Comparison of ENCODE assay signal across 12 mouse cellular contexts in genomic region chr9:33790617-33791016, GRCm38 (mm10).
DNase-seq lines count a peak whose midpoint lies in the region; ATAC-seq and TF ChIP-seq lines count a peak whose summit lies in the region.
"Had no signal": no experiment of that assay in that cellular context is flagged by ENCODE, and none has a peak within 500 bp of the region (broad histone marks: within the 10 kb centered on the region; RNA-seq: fewer than 3 reads in every experiment).

No protein-coding gene starts in this region.

- no peak overlapping the region for H3K9ac ChIP-seq in hindbrain, embryonic 14.5 days
- H3K9ac ChIP-seq in liver, postnatal 0 days (replicated peaks), result no peak overlapping the region
- H3K9ac ChIP-seq: heart, embryonic 15.5 days; lung, embryonic 14.5 days had no signal

- 54% methylated on average over 4 of the region's 4 CpGs for WGBS in hindbrain, embryonic 14.5 days
- WGBS in liver, postnatal 0 days (ENCODE audit: insufficient replicate concordance), result 54% methylated on average over 4 of the region's 4 CpGs

- H3K4me1 ChIP-seq in hindbrain, embryonic 14.5 days (replicated peaks; ENCODE audit: control insufficient read depth, insufficient read depth, low read length), result no peaks in the 10 kb centered on the region
- H3K4me1 ChIP-seq in liver, postnatal 0 days (ENCODE audit: insufficient read depth), result no peaks in the 10 kb centered on the region
- H3K4me1 ChIP-seq: heart, embryonic 15.5 days had no signal

- H3K4me2 ChIP-seq in hindbrain, embryonic 14.5 days (replicated peaks), result no peak overlapping the region
- H3K4me2 ChIP-seq in liver, postnatal 0 days (ENCODE audit: low read depth, low read length), result no peak overlapping the region
- H3K4me2 ChIP-seq: heart, embryonic 15.5 days; lung, embryonic 14.5 days had no signal

- TF ChIP-seq CTCF in liver, postnatal 0 days (IDR thresholded peaks at IDR 0.05; ENCODE audit: low read depth), result no peak

- H3K4me3 ChIP-seq in hindbrain, embryonic 14.5 days (replicated peaks; ENCODE audit: low read length), result no peak overlapping the region
- no peak overlapping the region for H3K4me3 ChIP-seq in liver, postnatal 0 days (ENCODE audit: low read depth, low read length)
- H3K4me3 ChIP-seq: heart, embryonic 15.5 days had no signal

- H3K36me3 ChIP-seq in hindbrain, embryonic 14.5 days (replicated peaks; ENCODE audit: control insufficient read depth, insufficient read depth), result no peaks in the 10 kb centered on the region
- no peaks in the 10 kb centered on the region for H3K36me3 ChIP-seq in liver, postnatal 0 days (replicated peaks; ENCODE audit: insufficient read depth, low read length)
- H3K36me3 ChIP-seq: heart, embryonic 15.5 days had no signal

- no peaks in the 10 kb centered on the region for H3K9me3 ChIP-seq in hindbrain, embryonic 14.5 days (ENCODE audit: control insufficient read depth, low read length)
- no peaks in the 10 kb centered on the region for H3K9me3 ChIP-seq in liver, postnatal 0 days (ENCODE audit: low read length)
- H3K9me3 ChIP-seq: heart, embryonic 15.5 days had no signal

- peak; percentile 51; the same call in 1 of the 2 replicates for ATAC-seq in hindbrain, embryonic 14.5 days (ENCODE audit: low FRiP score)
- ATAC-seq in granulocyte monocyte progenitor cell, adult 5-6 weeks (replicated peaks; ENCODE audit: poor library complexity, severe bottlenecking), result no peak
- ATAC-seq in liver, postnatal 0 days, result no peak

- peak; percentile 91 for DNase-seq in brain, adult 2 months (ENCODE audit: low read depth, low spot score)
- DNase-seq in cerebellum, adult 11-12 months, result peak; percentile 42
- no peak for DNase-seq in hindbrain, embryonic 14.5 days (ENCODE audit: low spot score)
- DNase-seq in left cerebral cortex, adult 8-10 months (ENCODE audit: low spot score in 2 of 2), result peak; percentile 8 to 75
- DNase-seq in thymus, adult 18-20 months, result no peak
- DNase-seq in Muller cell, postnatal 12 days (ENCODE audit: inconsistent ontology term), result no peak
- DNase-seq in liver, postnatal 0 days, result no peak
- DNase-seq: lung, embryonic 14.5 days; thymus, postnatal 36 days had no signal

- no peak overlapping the region for H3K27ac ChIP-seq in hindbrain, embryonic 14.5 days
- H3K27ac ChIP-seq in liver, postnatal 0 days (ENCODE audit: low read depth), result no peak overlapping the region
- H3K27ac ChIP-seq: heart, embryonic 15.5 days; kidney, postnatal 0 days had no signal

- no peak for TF ChIP-seq EP300 in liver, postnatal 0 days (IDR thresholded peaks at IDR 0.05; ENCODE audit: low read depth)

- no peaks in the 10 kb centered on the region for H3K27me3 ChIP-seq in hindbrain, embryonic 14.5 days (ENCODE audit: control insufficient read depth, insufficient read depth, low read length)
- no peaks in the 10 kb centered on the region for H3K27me3 ChIP-seq in liver, postnatal 0 days (ENCODE audit: insufficient read depth, low read length)
- H3K27me3 ChIP-seq: heart, embryonic 15.5 days had no signal

Comparison
In these comparisons a context has a peak if more than half of its experiments do, and no peak if none do; other contexts are left out.
1. DNase-seq: peak in brain, adult 2 months (single experiment), cerebellum, adult 11-12 months (single experiment) and left cerebral cortex, adult 8-10 months (2 of 2); none in hindbrain, embryonic 14.5 days (single experiment), thymus, adult 18-20 months (0 of 2), Muller cell, postnatal 12 days (single experiment) and liver, postnatal 0 days (single experiment).